18 mouse cellular contexts compared by ENCODE assay signal in genomic region chr2:178488276-178488675, GRCm38 (mm10). TPM values are rescaled to one million over a fixed set of nuclear protein-coding genes. Genes with fewer than 3 reads are reported as not detected.
"Had no signal": no experiment of that assay in that cellular context is flagged by ENCODE, and none has a peak within 500 bp of the region (broad histone marks: within the 10 kb centered on the region; RNA-seq: fewer than 3 reads in every experiment).

No protein-coding gene starts in this region.

- H3K4me3 ChIP-seq: liver, embryonic 15.5 days; megakaryocyte, embryonic 14.5 days; midbrain, embryonic 13.5 days; midbrain, embryonic 15.5 days; neural tube, embryonic 12.5 days; stomach, embryonic 15.5 days had no signal

- H3K27ac ChIP-seq: liver, embryonic 15.5 days; macrophage; midbrain, embryonic 13.5 days; midbrain, embryonic 15.5 days; neural tube, embryonic 12.5 days; stomach, embryonic 15.5 days; stomach, postnatal 0 days had no signal

- DNase-seq: liver, postnatal 0 days; lung, embryonic 14.5 days; right cerebral cortex, postnatal 14 days; thymus, adult 2 months; thymus, postnatal 25 days; thymus, postnatal 4 days had no signal

RNA-seq across cellular contexts. Expression of gene Cdh26, which starts 57.9 kb away (rescaled TPM):
- total RNA-seq: megakaryocyte progenitor cell, adult 5-6 weeks; monocyte, adult 5-6 weeks; neutrophil, adult 5-6 weeks had no signal
- polyA plus RNA-seq: lung, embryonic 14.5 days; macrophage; spleen, adult 2 months had no signal
